Comparison of ENCODE assay signal across 7 mouse cellular contexts in genomic region chr11:78115367-78116145, GRCm38 (mm10). TPM values are rescaled to one million over a fixed set of nuclear protein-coding genes. Genes with fewer than 3 reads are reported as not detected.
DNase-seq lines count a peak whose midpoint lies in the region; ATAC-seq lines count a peak whose summit lies in the region.

No protein-coding gene starts in this region.

- peaks cover 34% of the 10 kb centered on the region for H3K4me1 ChIP-seq in embryonic facial prominence, embryonic 10.5 days
- peaks cover 6% of the 10 kb centered on the region for H3K4me1 ChIP-seq in limb, embryonic 11.5 days (ENCODE audit: control insufficient read depth, insufficient read depth, low read length)
- peaks cover 33% of the 10 kb centered on the region for H3K4me1 ChIP-seq in midbrain, embryonic 14.5 days (ENCODE audit: control insufficient read depth, insufficient read depth, low read length)

- H3K4me3 ChIP-seq in embryonic facial prominence, embryonic 10.5 days: peak overlapping the region; percentile 76
- H3K4me3 ChIP-seq in limb, embryonic 11.5 days (ENCODE audit: low read depth, low read length): peak overlapping the region; percentile 67
- H3K4me3 ChIP-seq in midbrain, embryonic 14.5 days (replicated peaks; ENCODE audit: low read depth, low read length): peak overlapping the region; percentile 78

- H3K9me3 ChIP-seq in embryonic facial prominence, embryonic 10.5 days: no peaks in the 10 kb centered on the region
- no peaks in the 10 kb centered on the region for H3K9me3 ChIP-seq in limb, embryonic 11.5 days (ENCODE audit: control insufficient read depth, low read length)
- H3K9me3 ChIP-seq in midbrain, embryonic 14.5 days (ENCODE audit: control insufficient read depth, low read length): no peaks in the 10 kb centered on the region

- peak overlapping the region; percentile 97 for H3K27ac ChIP-seq in embryonic facial prominence, embryonic 10.5 days (replicated peaks)
- peak overlapping the region; percentile 83 for H3K27ac ChIP-seq in limb, embryonic 11.5 days (replicated peaks; ENCODE audit: low read depth, low read length)
- H3K27ac ChIP-seq in midbrain, embryonic 14.5 days (replicated peaks; ENCODE audit: low read depth, low read length): peak overlapping the region; percentile 94

- H3K36me3 ChIP-seq in embryonic facial prominence, embryonic 10.5 days (replicated peaks): peaks cover 8% of the 10 kb centered on the region
- H3K36me3 ChIP-seq in limb, embryonic 11.5 days (ENCODE audit: control insufficient read depth, insufficient read depth, low read length): no peaks in the 10 kb centered on the region
- no peaks in the 10 kb centered on the region for H3K36me3 ChIP-seq in midbrain, embryonic 14.5 days (ENCODE audit: control insufficient read depth, insufficient read depth, low read length)

- WGBS in embryonic facial prominence, embryonic 10.5 days: under 1% methylated on average over 37 of the region's 37 CpGs
- under 1% methylated on average over 32 of the region's 37 CpGs for WGBS in limb, embryonic 11.5 days
- under 1% methylated on average over 37 of the region's 37 CpGs for WGBS in midbrain, embryonic 14.5 days

- peak overlapping the region; percentile 66 for H3K4me2 ChIP-seq in limb, embryonic 11.5 days (ENCODE audit: low read depth, severe bottlenecking)
- H3K4me2 ChIP-seq in midbrain, embryonic 14.5 days (ENCODE audit: low read length): peak overlapping the region; percentile 66

- H3K27me3 ChIP-seq in embryonic facial prominence, embryonic 10.5 days (replicated peaks; ENCODE audit: low read depth, poor library complexity, severe bottlenecking): no peaks in the 10 kb centered on the region
- H3K27me3 ChIP-seq in limb, embryonic 11.5 days (ENCODE audit: control insufficient read depth, insufficient read depth, low read length): no peaks in the 10 kb centered on the region
- no peaks in the 10 kb centered on the region for H3K27me3 ChIP-seq in midbrain, embryonic 14.5 days (ENCODE audit: control insufficient read depth, insufficient read depth, low read length)

- ATAC-seq in limb, embryonic 11.5 days (ENCODE audit: insufficient number of reproducible peaks, low FRiP score, low TSS enrichment, low read depth): peak; percentile 99
- ATAC-seq in midbrain, embryonic 14.5 days (ENCODE audit: low FRiP score, low TSS enrichment): peak; percentile 99

- DNase-seq in adrenal gland, postnatal 10 days: peak; percentile 95
- peak; percentile 99 for DNase-seq in embryonic facial prominence, embryonic 10.5 days (ENCODE audit: low spot score)
- peak; percentile 100 for DNase-seq in heart, adult 11 months
- DNase-seq in kidney, adult 18-20 months: peak; percentile 92
- DNase-seq in limb, embryonic 11.5 days (ENCODE audit: low spot score): peak; percentile 98
- DNase-seq in midbrain, embryonic 14.5 days: peak; percentile 98
- peak; percentile 54 to 64 for DNase-seq in spleen, adult 18-20 months

- peak overlapping the region; percentile 83 for H3K9ac ChIP-seq in limb, embryonic 11.5 days (ENCODE audit: low read length)
- peak overlapping the region; percentile 69 for H3K9ac ChIP-seq in midbrain, embryonic 14.5 days (replicated peaks; ENCODE audit: low read length)

RNA-seq across cellular contexts. Expression of gene Fam222b, which starts 21.1 kb away (rescaled TPM):
- 10 to 100 TPM; 14.7 to 15.3 TPM for total RNA-seq in adrenal gland, postnatal 10 days (2021)
- 28.2 and 29.9 TPM in 2 replicates for polyA plus RNA-seq in embryonic facial prominence, embryonic 10.5 days (2016; fragmentation: Nextera tagmentation; extraction: Ambion mirVana)
- 21.8 and 24.6 TPM in 2 replicates for polyA plus RNA-seq in limb, embryonic 11.5 days (2014; fragmentation: Nextera tagmentation; extraction: Ambion mirVana)
- 29.3 and 30.4 TPM in 2 replicates for polyA plus RNA-seq in midbrain, embryonic 14.5 days (2014; fragmentation: Nextera tagmentation; extraction: Ambion mirVana)

RNA-seq across cellular contexts. Expression of gene Eral1, which starts 35.4 kb away (rescaled TPM):
- total RNA-seq in adrenal gland, postnatal 10 days (2021): 10 to 100 TPM; 30.4 to 35.0 TPM
- 40.9 and 41.5 TPM in 2 replicates for polyA plus RNA-seq in embryonic facial prominence, embryonic 10.5 days (2016; fragmentation: Nextera tagmentation; extraction: Ambion mirVana)
- 44.3 and 44.4 TPM in 2 replicates for polyA plus RNA-seq in limb, embryonic 11.5 days (2014; fragmentation: Nextera tagmentation; extraction: Ambion mirVana)
- 33.2 and 35.8 TPM in 2 replicates for polyA plus RNA-seq in midbrain, embryonic 14.5 days (2014; fragmentation: Nextera tagmentation; extraction: Ambion mirVana)

RNA-seq across cellular contexts. Expression of gene Traf4, which starts 49.8 kb away (rescaled TPM):
- 10 to 100 TPM; 52.2 to 53.0 TPM for total RNA-seq in adrenal gland, postnatal 10 days (2021)
- 151 and 157 TPM in 2 replicates for polyA plus RNA-seq in embryonic facial prominence, embryonic 10.5 days (2016; fragmentation: Nextera tagmentation; extraction: Ambion mirVana)
- 92.6 and 114 TPM in 2 replicates for polyA plus RNA-seq in limb, embryonic 11.5 days (2014; fragmentation: Nextera tagmentation; extraction: Ambion mirVana)
- polyA plus RNA-seq in midbrain, embryonic 14.5 days (2014; fragmentation: Nextera tagmentation; extraction: Ambion mirVana): 68.4 and 103 TPM in 2 replicates

Comparison
In these comparisons a context has a peak if more than half of its experiments do, and no peak if none do; other contexts are left out.
1. Peak in every context shown above with its lines: DNase-seq, ATAC-seq, H3K4me3 ChIP-seq and H3K27ac ChIP-seq.